Mouse (Mus musculus): Measurements from ENCODE around the gene Decr2.
A peak's percentile ranks its signal among the peaks of the same experiment; 100 is the strongest.

The Decr2 gene

GRCm38 (mm10) chr17:26113181-26113948, 23.2 kb upstream of the Decr2 start, which contains the start of gene Tmem8:
Tmem8 (plus strand) TSS chr17:26113299.
- DNase-seq (ENCODE audit: inconsistent age in 2 of 2, low spot score in 1 of 2), result peak; percentile 83 to 92

- no peak for DNase-seq (ENCODE audit: inconsistent age in 2 of 2, low spot score in 1 of 2)
These were observed 22.6 kb upstream of the Decr2 start for GRCm38 (mm10) chr17:26112751-26113150.

GRCm38 (mm10) chr17:26111722-26112121, 21.6 kb upstream of the Decr2 start:
- no peak for DNase-seq (ENCODE audit: inconsistent age in 2 of 2, low spot score in 1 of 2)

- DNase-seq (ENCODE audit: inconsistent age in 2 of 2, low spot score in 1 of 2), result no peak
These were observed 20.9 kb upstream of the Decr2 start for GRCm38 (mm10) chr17:26111024-26111423.

- no peak for DNase-seq (ENCODE audit: inconsistent age in 2 of 2, low spot score in 1 of 2)
These were observed 20.0 kb upstream of the Decr2 start for GRCm38 (mm10) chr17:26110156-26110555.

- no peak for DNase-seq (ENCODE audit: inconsistent age in 2 of 2, low spot score in 1 of 2)
These were observed 15.5 kb upstream of the Decr2 start for GRCm38 (mm10) chr17:26105619-26106018.

- peak in 1 of 2 experiments; percentile 41 for DNase-seq (ENCODE audit: inconsistent age in 2 of 2, low spot score in 1 of 2)
These were observed 11.3 kb upstream of the Decr2 start for GRCm38 (mm10) chr17:26101478-26101877.

- peak in 1 of 2 experiments; percentile 27 for DNase-seq (ENCODE audit: inconsistent age in 2 of 2, low spot score in 1 of 2)
These were observed 10.0 kb upstream of the Decr2 start for GRCm38 (mm10) chr17:26100166-26100565.

GRCm38 (mm10) chr17:26099316-26099715, 9.2 kb upstream of the Decr2 start:
- peak in 1 of 2 experiments; percentile 74 for DNase-seq (ENCODE audit: inconsistent age in 2 of 2, low spot score in 1 of 2)

- DNase-seq (ENCODE audit: inconsistent age in 2 of 2, low spot score in 1 of 2), result peak in 1 of 2 experiments; percentile 34
These were observed 8.3 kb upstream of the Decr2 start for GRCm38 (mm10) chr17:26098461-26098860.

GRCm38 (mm10) chr17:26095121-26095740, 5.1 kb upstream of the Decr2 start, which contains the start of gene Nme4:
Nme4 (minus strand) TSS chr17:26095602.
- DNase-seq (ENCODE audit: inconsistent age in 2 of 2, low spot score in 1 of 2), result peak; percentile 64 to 84

GRCm38 (mm10) chr17:26094531-26095110, 4.5 kb upstream of the Decr2 start:
- DNase-seq (ENCODE audit: inconsistent age in 2 of 2, low spot score in 1 of 2), result no peak

GRCm38 (mm10) chr17:26087059-26087564, 3.0 kb downstream of the Decr2 start:
- no peak for DNase-seq (ENCODE audit: inconsistent age in 2 of 2, low spot score in 1 of 2)

GRCm38 (mm10) chr17:26080867-26081266, 9.3 kb downstream of the Decr2 start:
- no peak for DNase-seq (ENCODE audit: inconsistent age in 2 of 2, low spot score in 1 of 2)

GRCm38 (mm10) chr17:26078851-26079250, 11.3 kb downstream of the Decr2 start:
- no peak for DNase-seq (ENCODE audit: inconsistent age in 2 of 2, low spot score in 1 of 2)

GRCm38 (mm10) chr17:26075246-26075645, 14.9 kb downstream of the Decr2 start:
- no peak for DNase-seq (ENCODE audit: inconsistent age in 2 of 2, low spot score in 1 of 2)

- no peak for DNase-seq (ENCODE audit: inconsistent age in 2 of 2, low spot score in 1 of 2)
These were observed 20.0 kb downstream of the Decr2 start for GRCm38 (mm10) chr17:26070136-26070535.

- DNase-seq (ENCODE audit: inconsistent age in 2 of 2, low spot score in 1 of 2), result peak; percentile 84 to 96
These were observed 21.1 kb downstream of the Decr2 start, which contains the start of gene Rab11fip3 for GRCm38 (mm10) chr17:26068831-26069739. Rab11fip3 (minus strand) TSS chr17:26069555.

GRCm38 (mm10) chr17:26068024-26068830, 21.9 kb downstream of the Decr2 start:
- peak in 1 of 2 experiments; percentile 21 for DNase-seq (ENCODE audit: inconsistent age in 2 of 2, low spot score in 1 of 2)
